Mouse (Mus musculus) heart, postnatal 0 days (tissue): ENCODE measurements at regions not wholly inside any gene's neighbourhood (a gene's known extent, or its start where the extent isn't known, plus 50 kb on each side); places are given as distances from the start of the nearest gene placed in this dataset.

Experiments used
- CTCF ChIP-seq: IDR thresholded peaks from 2 replicates; pipeline ENCODE4 v1.5.1; 2016; ENCODE audit warnings: antibody characterized with exemption, control low read depth, low read depth
- EP300 ChIP-seq: IDR thresholded peaks from 2 replicates; pipeline ENCODE4 v1.6.1; 2016; ENCODE audit warnings: antibody characterized with exemption, low read depth

GRCm38 (mm10) chr9:51437130-51437529 lies 108.4 kb upstream of the 1810046K07Rik start:
- TF ChIP-seq EP300 (no peak), CTCF (no peak)
